Mouse (Mus musculus) heart, embryonic 10.5 days (tissue): ENCODE measurements around the gene Gm26741. TPM values are rescaled to one million over a fixed set of nuclear protein-coding genes. Genes with fewer than 3 reads are reported as not detected.

Experiments used
- DNase-seq: peaks from one replicate; pipeline ENCODE4 v3.0.0-alpha.2; 2017; ENCODE audit warnings: low spot score
- H3K27ac ChIP-seq: fragments of 300-500 bp; sonication (generic); 2 replicates; pipeline ENCODE4 v1.5.1; 2016; ENCODE audit warnings: mild to moderate bottlenecking
- H3K27me3 ChIP-seq: fragments of 300-500 bp; sonication (generic); 2 replicates; pipeline ENCODE4 v1.6.1; 2016; ENCODE audit warnings: mild to moderate bottlenecking; ENCODE audit not compliant: poor library complexity, insufficient read depth, severe bottlenecking
- H3K36me3 ChIP-seq: fragments of 300-500 bp; sonication (generic); 2 replicates; pipeline ENCODE4 v1.6.1; 2016; ENCODE audit warnings: mild to moderate bottlenecking, moderate library complexity
- H3K4me1 ChIP-seq: fragments of 300-500 bp; sonication (generic); 2 replicates; pipeline ENCODE4 v1.6.1; 2016; ENCODE audit warnings: mild to moderate bottlenecking
- H3K4me3 ChIP-seq: fragments of 300-500 bp; sonication (generic); 2 replicates; pipeline ENCODE4 v1.5.1; 2016; ENCODE audit warnings: mild to moderate bottlenecking, moderate library complexity
- H3K9me3 ChIP-seq: fragments of 300-500 bp; sonication (generic); 2 replicates; pipeline ENCODE4 v1.6.1; 2016; ENCODE audit warnings: mild to moderate bottlenecking, moderate library complexity
- WGBS: fragments of 180-500 bp; shearing (Covaris S2); methylation state at CpG from one replicate; pipeline ENCODE4 v1.1.7; 2016; 5-methylcytosine and 5-hydroxymethylcytosine counted together
- polyA plus RNA-seq: library from polyadenylated mRNA; unstranded; fragments of >200 nt; fragmentation: Nextera tagmentation; extraction: Ambion mirVana; gene quantifications from 2 replicates; pipeline ENCODE4 v1.2.1, GENCODE M21; 2016

Gm26741 gene
- polyA plus RNA-seq, 1 experiment from 2014 or later: not detected

GRCm38 (mm10) chr10:52405160-52405559 is 46.6 kb downstream of the Gm26741 start:
- WGBS: 86% methylated on average over 13 of the region's 13 CpGs
- no peaks in the 10 kb centered on the region for H3K4me1 ChIP-seq
- H3K27me3 ChIP-seq: no peaks in the 10 kb centered on the region
- DNase-seq: no peak
- H3K4me3 ChIP-seq: no peak overlapping the region
- H3K9me3 ChIP-seq: no peaks in the 10 kb centered on the region
- H3K27ac ChIP-seq: no peak overlapping the region
- H3K36me3 ChIP-seq: no peaks in the 10 kb centered on the region

GRCm38 (mm10) chr10:52407526-52407925 is 49.0 kb downstream of the Gm26741 start:
- Histone ChIP-seq H3K27me3 (no peaks in the 10 kb centered on the region), H3K4me1 (no peaks in the 10 kb centered on the region), H3K36me3 (no peaks in the 10 kb centered on the region), H3K27ac (no peak overlapping the region), H3K9me3 (no peaks in the 10 kb centered on the region), H3K4me3 (no peak overlapping the region)
- 83% methylated on average over 2 of the region's 2 CpGs for WGBS
- DNase-seq: no peak

Other genes starting within 250 kb of the Gm26741 start
- not detected in 2 replicates for gene Ros1, start 163.5 kb upstream of the Gm26741 start, polyA plus RNA-seq
- 9.9 and 17.0 TPM in 2 replicates for gene Dcbld1, start 125.1 kb upstream of the Gm26741 start, polyA plus RNA-seq
- gene Gopc, start 23.4 kb downstream of the Gm26741 start, polyA plus RNA-seq: 17.4 and 18.4 TPM in 2 replicates
- gene Nepn, start 30.2 kb downstream of the Gm26741 start, polyA plus RNA-seq: 7.6 TPM in 1 of 2 replicates, not detected in the other
- gene Nus1, start 58.8 kb downstream of the Gm26741 start, polyA plus RNA-seq: 9.4 and 14.1 TPM in 2 replicates